Mouse (Mus musculus) v-Abl transformed pro-B cells (cell line): ENCODE results near the gene Mmd2.

ENCODE experiments used
- in situ Hi-C, 2 experiments: fragments of 400-800 bp; cut with MboI; formaldehyde crosslinking; loops; one replicate each; pipeline ENCODE4 v1.15.1; 2025; ENCODE audit not compliant: unreplicated experiment in 2 of 2

Mmd2 gene

GRCm38 (mm10) chr5:142608259-142608988 lies at the start of gene Mmd2:
Mmd2 (minus strand) TSS chr5:142608800.
- in situ Hi-C loops, result no loop called here

- in situ Hi-C loops, result no loop called here
These were observed 43.7 kb upstream of the Mmd2 start for GRCm38 (mm10) chr5:142652266-142652665.

GRCm38 (mm10) chr5:142650794-142651497 lies 42.3 kb upstream of the Mmd2 start:
- in situ Hi-C loops, result no loop called here

- in situ Hi-C loops, result no loop called here
These were observed 41.8 kb upstream of the Mmd2 start for GRCm38 (mm10) chr5:142650390-142650789.

- in situ Hi-C loops, result loop anchor here in 1 of 2 experiments (25.0 kb wide), 1 partner anchor 1812 kb away; the partner anchor contains the start of gene Gna12
These were observed 41.0 kb upstream of the Mmd2 start for GRCm38 (mm10) chr5:142649460-142650050.

GRCm38 (mm10) chr5:142648162-142648561 lies 39.6 kb upstream of the Mmd2 start:
- in situ Hi-C loops, result loop anchor here in 1 of 2 experiments (25.0 kb wide), 1 partner anchor 1811 kb away; the partner anchor contains the start of gene Gna12

GRCm38 (mm10) chr5:142641331-142642051 lies 32.9 kb upstream of the Mmd2 start:
- in situ Hi-C loops, result loop anchor here in 1 of 2 experiments (25.0 kb wide), 1 partner anchor 1804 kb away; the partner anchor contains the start of gene Gna12

- in situ Hi-C loops, result loop anchor here in 1 of 2 experiments (25.0 kb wide), 1 partner anchor 1803 kb away; the partner anchor contains the start of gene Gna12
These were observed 31.5 kb upstream of the Mmd2 start for GRCm38 (mm10) chr5:142640088-142640487.

GRCm38 (mm10) chr5:142637823-142638222 lies 29.2 kb upstream of the Mmd2 start:
- in situ Hi-C loops, result loop anchor here in 1 of 2 experiments (25.0 kb wide), 1 partner anchor 1801 kb away; the partner anchor contains the start of gene Gna12

GRCm38 (mm10) chr5:142630224-142630623 lies 21.6 kb upstream of the Mmd2 start:
- in situ Hi-C loops, result loop anchor here in 1 of 2 experiments (5.0 to 25.0 kb wide), 2 partner anchors 192 to 1793 kb away; partner anchors contain the start of gene Gna12

- in situ Hi-C loops, result loop anchor here in 1 of 2 experiments (5.0 to 25.0 kb wide), 2 partner anchors 193 to 1792 kb away; partner anchors contain the start of gene Gna12
These were observed 21.0 kb upstream of the Mmd2 start for GRCm38 (mm10) chr5:142629663-142630025.

- in situ Hi-C loops, result loop anchor here in 1 of 2 experiments (25.0 kb wide), 1 partner anchor 1792 kb away; the partner anchor contains the start of gene Gna12
These were observed 20.4 kb upstream of the Mmd2 start for GRCm38 (mm10) chr5:142628726-142629662.

- in situ Hi-C loops, result loop anchor here in 1 of 2 experiments (25.0 kb wide), 1 partner anchor 1790 kb away; the partner anchor contains the start of gene Gna12
These were observed 18.8 kb upstream of the Mmd2 start, which contains the start of gene Wipi2 for GRCm38 (mm10) chr5:142627398-142627797. Wipi2 (plus strand) TSS chr5:142627698.

GRCm38 (mm10) chr5:142623080-142623479 lies 14.5 kb upstream of the Mmd2 start:
- in situ Hi-C loops, result no loop called here

- in situ Hi-C loops, result no loop called here
These were observed 13.5 kb upstream of the Mmd2 start for GRCm38 (mm10) chr5:142622134-142622533.

- in situ Hi-C loops, result no loop called here
These were observed 12.8 kb upstream of the Mmd2 start for GRCm38 (mm10) chr5:142621421-142621820.

GRCm38 (mm10) chr5:142619866-142620265 lies 11.3 kb upstream of the Mmd2 start:
- in situ Hi-C loops, result loop anchor here in 1 of 2 experiments (10.0 kb wide), 1 partner anchor 115 kb away; no protein-coding TSS in a partner anchor

- in situ Hi-C loops, result loop anchor here in 1 of 2 experiments (10.0 kb wide), 1 partner anchor 112 kb away; no protein-coding TSS in a partner anchor
These were observed 7.7 kb upstream of the Mmd2 start for GRCm38 (mm10) chr5:142616326-142616725.
